Mouse (Mus musculus): Measurements from ENCODE around the gene Oas1e.

The Oas1e gene

DNA sequence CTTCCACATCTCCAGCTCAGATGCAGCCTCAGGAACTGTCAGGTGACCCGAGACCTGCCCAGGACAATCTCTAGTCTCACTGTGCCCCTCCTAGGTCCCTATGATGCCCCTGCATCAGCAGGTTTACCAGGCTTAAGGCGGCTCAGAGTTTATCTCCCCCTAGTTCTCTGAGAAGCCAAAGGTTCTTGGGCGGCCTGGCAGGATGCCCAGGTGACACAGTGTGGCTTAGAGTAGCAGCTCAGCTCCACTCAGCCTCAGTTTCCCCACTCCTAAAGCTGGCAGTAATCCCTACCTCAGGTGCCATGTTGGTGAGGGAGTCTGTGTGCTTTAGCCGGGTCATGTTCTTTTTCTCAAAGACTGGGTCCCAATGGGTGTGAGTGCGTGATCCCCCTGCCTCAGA lies 18.5 kb downstream of the Oas1e start:
- no peak for DNase-seq (ENCODE audit: low read depth, low spot score)

DNA sequence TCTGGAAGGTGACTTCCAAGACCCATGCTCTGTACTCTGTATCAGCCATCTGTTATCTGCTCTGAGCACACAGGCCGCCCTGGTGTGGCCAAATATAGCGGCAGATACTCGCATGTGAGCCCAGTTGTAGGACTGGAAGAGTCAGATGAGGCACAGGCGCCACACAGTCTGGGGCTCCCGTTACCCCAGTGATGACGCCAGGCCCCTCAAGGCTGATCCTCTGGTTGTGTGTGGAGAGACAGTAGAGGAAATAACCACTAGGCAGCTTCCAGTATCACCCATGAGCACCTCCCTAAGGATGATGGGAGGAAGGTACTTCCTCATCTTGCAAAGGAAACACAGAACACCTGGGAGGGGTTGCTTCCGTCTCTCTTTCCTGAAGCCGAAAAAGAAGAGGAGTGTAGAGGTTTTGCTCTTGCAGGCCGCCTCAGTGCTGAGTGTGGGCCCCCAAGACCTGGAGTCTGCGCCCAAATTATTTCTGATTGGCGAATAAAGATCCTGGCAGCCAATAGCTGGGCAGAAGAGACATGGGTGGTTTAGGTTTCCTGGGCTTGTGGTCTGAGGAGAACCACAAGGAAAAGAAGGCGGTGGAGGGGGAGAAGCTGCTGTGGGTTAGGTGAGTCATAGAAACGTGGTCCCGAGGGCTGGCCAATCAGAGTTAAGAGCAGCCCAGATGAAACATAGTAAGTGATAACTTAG lies 19.9 kb downstream of the Oas1e start:
- DNase-seq (ENCODE audit: low read depth, low spot score), result no peak

DNA sequence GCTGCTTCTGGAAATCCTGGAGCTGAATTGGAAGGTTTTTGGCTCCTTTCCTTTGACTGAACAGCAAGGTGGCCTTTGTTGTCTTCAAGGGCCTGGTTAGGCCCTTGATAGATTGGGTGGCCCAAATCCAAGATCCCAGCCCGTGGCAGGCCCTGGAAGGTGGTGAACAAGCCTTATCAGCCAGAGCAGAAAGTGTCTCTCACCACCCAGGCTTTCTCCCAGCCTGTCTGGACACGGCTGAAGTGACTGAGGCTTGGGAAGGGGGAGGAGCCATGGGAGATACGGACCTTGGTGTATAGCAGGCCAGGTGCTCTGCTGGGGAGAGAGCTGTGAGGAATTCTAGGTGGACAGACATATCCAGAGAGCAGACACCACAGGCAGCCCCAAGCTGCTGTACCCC lies 25.9 kb downstream of the Oas1e start:
- no peak for DNase-seq (ENCODE audit: low read depth, low spot score)

DNA sequence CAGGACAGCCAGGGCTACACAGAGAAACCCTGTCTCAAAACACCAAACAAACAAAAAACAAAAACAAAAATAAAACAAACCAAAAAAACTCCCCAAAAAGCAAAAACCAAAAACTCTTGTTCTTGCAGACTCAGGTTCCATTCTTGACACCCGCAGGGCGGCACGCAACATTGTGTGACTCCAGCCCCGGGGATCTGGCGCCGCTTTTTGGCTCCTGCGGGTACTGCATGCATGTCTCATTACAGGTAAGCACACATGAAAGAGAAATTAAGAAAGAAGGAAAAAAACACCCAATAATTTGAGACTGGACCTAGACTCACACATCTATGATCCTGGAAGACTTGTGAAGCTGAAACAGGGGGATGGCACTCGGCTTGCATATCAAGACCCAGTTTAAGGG lies 30.3 kb downstream of the Oas1e start:
- no peak for DNase-seq (ENCODE audit: low read depth, low spot score)

DNA sequence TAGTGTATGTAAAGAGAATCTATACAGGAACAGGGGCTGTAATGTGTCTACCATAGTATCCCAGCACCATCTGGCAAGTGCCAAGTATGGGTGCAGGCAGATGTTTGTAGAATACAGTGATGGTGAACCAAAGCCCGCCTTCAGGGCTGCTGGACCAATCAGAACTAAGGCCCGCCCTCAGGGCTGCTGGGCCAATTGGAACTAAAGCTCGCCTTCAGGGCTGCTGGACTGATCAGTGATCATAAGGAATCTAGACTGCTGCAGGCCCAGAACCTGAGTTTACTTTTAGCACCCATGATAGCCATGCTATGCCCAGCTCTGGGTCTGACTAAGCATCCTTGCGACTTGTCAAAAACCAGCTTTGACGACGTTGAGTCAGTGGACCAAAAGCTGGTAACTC lies 33.4 kb downstream of the Oas1e start:
- no peak for DNase-seq (ENCODE audit: low read depth, low spot score)

DNA sequence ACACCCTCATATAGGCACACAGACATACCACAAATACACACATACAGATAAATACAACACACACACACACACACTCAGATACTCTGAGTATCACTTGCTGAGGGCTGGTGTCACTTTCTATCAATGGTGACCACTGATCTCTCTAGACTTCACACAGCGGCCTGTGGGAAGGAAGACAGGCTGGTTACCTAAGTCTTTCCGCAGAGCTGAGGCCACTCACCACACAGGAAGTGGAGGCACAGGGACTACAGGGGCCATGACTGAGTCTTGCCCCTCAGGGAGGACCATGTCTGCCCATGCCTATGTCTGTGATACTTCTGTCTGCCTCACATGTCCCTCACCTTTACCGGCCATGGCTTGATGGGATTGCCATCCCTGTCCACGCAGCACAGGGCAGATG lies 41.1 kb downstream of the Oas1e start:
- DNase-seq (ENCODE audit: low read depth, low spot score), result no peak

DNA sequence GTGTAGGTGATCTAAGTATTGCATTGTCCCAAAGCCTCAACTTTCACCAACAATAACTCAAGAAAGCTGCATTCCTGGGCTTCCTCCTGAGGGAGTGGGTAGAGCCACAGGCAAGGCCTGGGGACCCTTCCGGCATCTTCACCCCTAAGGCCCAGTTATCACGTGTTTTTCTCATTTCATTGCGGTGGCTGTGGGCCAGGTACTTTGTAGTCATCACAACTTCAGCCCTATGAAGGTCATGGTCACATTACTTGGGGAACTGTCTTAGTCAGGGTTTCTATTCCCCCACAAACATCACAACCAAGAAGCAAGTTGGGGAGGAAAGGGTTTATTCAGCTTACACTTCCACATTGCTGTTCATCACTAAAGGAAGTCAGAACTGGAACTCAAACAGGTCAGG lies 42.5 kb downstream of the Oas1e start:
- DNase-seq (ENCODE audit: low read depth, low spot score), result no peak

DNA sequence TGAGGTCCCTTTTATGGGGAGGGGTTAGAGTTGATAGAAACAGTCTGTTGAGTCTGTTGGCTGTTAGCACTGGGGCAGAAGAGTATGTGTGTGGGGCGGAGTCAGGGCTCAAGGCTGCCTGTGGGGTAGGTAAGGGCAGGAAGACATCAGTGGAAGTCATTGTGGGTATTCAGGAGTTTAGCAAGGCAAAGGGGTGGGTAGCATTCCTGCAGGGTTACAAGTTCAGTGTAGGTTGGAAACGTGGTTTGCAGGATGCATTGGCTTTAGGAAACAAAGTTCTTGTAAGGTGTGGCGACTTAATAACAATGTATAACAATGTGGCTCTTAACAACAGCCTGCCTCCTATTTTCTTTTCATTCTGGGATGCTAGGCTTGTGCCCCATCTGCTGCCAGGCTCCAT lies 44.1 kb downstream of the Oas1e start:
- DNase-seq (ENCODE audit: low read depth, low spot score), result no peak

DNA sequence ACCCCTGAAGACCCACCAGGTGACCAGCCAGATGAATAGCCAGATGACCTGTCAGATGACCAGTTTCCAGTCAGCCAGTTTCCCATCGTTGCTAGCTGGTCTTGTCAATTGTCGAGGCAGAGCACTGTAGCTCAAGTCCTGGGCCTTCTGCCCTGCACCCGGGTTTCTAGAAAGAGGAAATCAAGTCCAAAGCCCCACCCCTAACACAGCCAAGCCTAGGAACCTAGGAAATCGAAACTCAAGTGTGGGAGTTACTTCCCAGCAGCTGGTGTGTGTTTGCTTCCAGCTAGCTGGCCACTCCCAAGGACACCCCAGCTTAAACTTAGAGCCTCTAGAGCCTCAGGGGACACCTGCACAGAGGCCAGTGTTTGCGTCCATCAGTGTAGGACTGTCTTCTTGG lies 45.6 kb downstream of the Oas1e start, which contains the start of gene Oas2:
Oas2 (minus strand) TSS at position 166 of the 400 bp plus-strand sequence.
- no peak for DNase-seq (ENCODE audit: low read depth, low spot score)

DNA sequence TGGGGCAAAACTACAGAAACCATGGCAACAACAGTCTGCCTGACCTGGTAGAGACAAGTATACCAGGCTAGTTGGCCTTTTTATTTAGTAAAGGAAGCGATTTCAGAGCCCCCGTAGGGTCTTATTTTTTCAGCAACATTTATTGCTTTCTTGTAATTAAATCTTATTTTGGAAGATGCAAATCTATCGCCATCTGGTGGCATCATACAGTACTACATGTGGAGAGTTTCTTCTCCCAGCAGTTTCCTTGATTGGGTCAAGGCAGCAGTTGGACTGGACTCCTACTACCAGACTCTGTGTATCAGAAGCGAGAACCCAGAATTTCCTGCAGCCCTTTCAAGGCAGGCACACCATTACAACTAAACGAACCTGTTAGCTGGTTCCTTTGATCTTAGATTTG lies 48.9 kb downstream of the Oas1e start:
- peak; percentile 62 for DNase-seq (ENCODE audit: low read depth, low spot score)

DNA sequence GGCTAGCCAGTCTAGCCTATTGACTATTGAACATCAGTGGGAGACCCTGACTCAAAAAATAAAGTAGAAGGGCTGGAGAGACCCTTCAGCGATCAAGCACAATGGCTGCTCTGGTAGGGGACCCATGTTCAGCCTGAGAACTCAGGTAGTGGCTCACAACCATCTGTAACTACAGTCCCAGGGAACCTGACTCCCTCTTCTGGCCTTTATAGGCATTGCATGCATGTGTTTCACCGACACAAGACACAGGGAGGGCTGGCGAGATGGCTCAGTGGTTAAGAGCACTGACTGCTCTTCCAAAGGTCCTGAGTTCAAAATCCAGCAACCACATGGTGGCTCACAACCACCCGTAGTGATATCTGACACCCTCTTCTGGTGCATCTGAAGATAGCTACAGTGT lies 53.2 kb downstream of the Oas1e start:
- DNase-seq (ENCODE audit: low read depth, low spot score), result peak; percentile 33
